Mouse (Mus musculus) limb, embryonic 14.5 days (tissue): ENCODE results near the gene Itga2b. TPM values are rescaled to one million over a fixed set of nuclear protein-coding genes. Genes with fewer than 3 reads are reported as not detected.

Experiments used
- ATAC-seq: fragments of 200-750 bp; cut with Nextera tagmentation; 2 replicates; pipeline ENCODE4 v1.8.0; 2017; ENCODE audit warnings: low read depth, moderate number of reproducible peaks, moderate TSS enrichment; ENCODE audit not compliant: low FRiP score
- DNase-seq: peaks from one replicate; pipeline ENCODE4 v3.0.0-alpha.2; 2015; ENCODE audit warnings: low spot score
- H3K27ac ChIP-seq: fragments of 300-500 bp; sonication (generic); replicated peaks from 2 replicates; pipeline ENCODE4 v1.5.1; 2014; ENCODE audit warnings: low read depth, mild to moderate bottlenecking, low read length, moderate library complexity, mixed read lengths
- H3K27me3 ChIP-seq: fragments of 300-500 bp; sonication (generic); 2 replicates; pipeline ENCODE4 v1.6.1; 2014; ENCODE audit warnings: low read length, mixed read lengths; ENCODE audit not compliant: control insufficient read depth, insufficient read depth
- H3K36me3 ChIP-seq: fragments of 300-500 bp; sonication (generic); 2 replicates; pipeline ENCODE4 v1.6.1; 2014; ENCODE audit warnings: mild to moderate bottlenecking, low read length, moderate library complexity, mixed read lengths; ENCODE audit not compliant: control insufficient read depth, insufficient read depth
- H3K4me1 ChIP-seq: fragments of 300-500 bp; sonication (generic); 2 replicates; pipeline ENCODE4 v1.6.1; 2014; ENCODE audit warnings: antibody characterized with exemption, low read length, mixed read lengths; ENCODE audit not compliant: control insufficient read depth, insufficient read depth
- H3K4me2 ChIP-seq: fragments of 300-500 bp; sonication (generic); replicated peaks from 2 replicates; pipeline ENCODE4 v1.6.1; 2014; ENCODE audit warnings: low read depth, mild to moderate bottlenecking, low read length, moderate library complexity; ENCODE audit not compliant: severe bottlenecking
- H3K4me3 ChIP-seq: fragments of 300-500 bp; sonication (generic); replicated peaks from 2 replicates; pipeline ENCODE4 v1.5.1; 2014; ENCODE audit warnings: low read length
- H3K9ac ChIP-seq: fragments of 300-500 bp; sonication (generic); 2 replicates; pipeline ENCODE4 v1.6.1; 2014; ENCODE audit warnings: mild to moderate bottlenecking, low read depth, low read length, moderate library complexity; ENCODE audit not compliant: severe bottlenecking
- H3K9me3 ChIP-seq: fragments of 300-500 bp; sonication (generic); 2 replicates; pipeline ENCODE4 v1.6.1; 2016; ENCODE audit warnings: low read length; ENCODE audit not compliant: control insufficient read depth
- POLR2A ChIP-seq: fragments of 200-500 bp; IDR thresholded peaks from 2 replicates; pipeline ENCODE4 v1.8.0; 2012; ENCODE audit warnings: inconsistent platforms, mild to moderate bottlenecking, moderate library complexity, borderline replicate concordance; ENCODE audit not compliant: insufficient read depth, insufficient read length; ENCODE audit errors: extremely low read depth
- WGBS: fragments of 180-500 bp; shearing (Covaris S2); extraction: QIAGEN DNeasy Blood & Tissue Kit; methylation state at CpG from one replicate; pipeline ENCODE4 v1.1.7; 2014; 5-methylcytosine and 5-hydroxymethylcytosine counted together
- polyA plus RNA-seq, 2 experiments: library from polyadenylated mRNA; depleted of rRNA in 1 of 2; stranded (reverse) in 1 of 2; unstranded in 1 of 2; fragments of >200 nt; fragmentation: Nextera tagmentation in 1 of 2; extraction: Ambion mirVana in 1 of 2; gene quantifications; 2 replicates each; pipeline versions ENCODE4 v1.2.1 to v1.2.3; 2012 to 2014

Gene Itga2b
- polyA plus RNA-seq, 2 experiments: 3.5 to 7.0 TPM

DNA sequence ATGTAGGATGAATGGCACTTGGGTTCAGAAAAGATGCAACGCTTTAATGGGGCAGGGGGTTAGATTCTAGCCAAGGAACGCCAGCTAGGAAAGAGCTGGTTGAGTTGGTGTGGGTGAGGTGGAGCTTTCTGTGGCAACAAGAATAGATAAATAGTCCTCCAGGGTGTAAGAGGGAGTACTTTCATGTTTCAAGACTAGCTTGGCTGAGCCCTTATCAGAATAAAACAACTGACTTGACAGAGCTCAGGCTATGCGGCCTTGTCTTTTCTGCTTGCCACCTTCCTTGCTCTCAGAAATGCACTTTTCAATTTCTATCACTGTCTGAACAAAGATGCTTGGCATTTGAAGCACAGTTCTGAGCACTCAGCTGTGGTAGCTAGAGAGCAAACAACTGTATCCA, 5.1 kb upstream of the Itga2b start:
- no peak for DNase-seq
- Histone ChIP-seq H3K9ac (no peak overlapping the region), H3K9me3 (no peaks in the 10 kb centered on the region), H3K27me3 (no peaks in the 10 kb centered on the region), H3K4me3 (no peak overlapping the region), H3K36me3 (peaks cover 40% of the 10 kb centered on the region), H3K27ac (no peak overlapping the region), H3K4me1 (no peaks in the 10 kb centered on the region), H3K4me2 (no peak overlapping the region)
- no peak for TF ChIP-seq POLR2A
- no peak for ATAC-seq
- WGBS: 92% methylated on average over 3 of the region's 3 CpGs

DNA sequence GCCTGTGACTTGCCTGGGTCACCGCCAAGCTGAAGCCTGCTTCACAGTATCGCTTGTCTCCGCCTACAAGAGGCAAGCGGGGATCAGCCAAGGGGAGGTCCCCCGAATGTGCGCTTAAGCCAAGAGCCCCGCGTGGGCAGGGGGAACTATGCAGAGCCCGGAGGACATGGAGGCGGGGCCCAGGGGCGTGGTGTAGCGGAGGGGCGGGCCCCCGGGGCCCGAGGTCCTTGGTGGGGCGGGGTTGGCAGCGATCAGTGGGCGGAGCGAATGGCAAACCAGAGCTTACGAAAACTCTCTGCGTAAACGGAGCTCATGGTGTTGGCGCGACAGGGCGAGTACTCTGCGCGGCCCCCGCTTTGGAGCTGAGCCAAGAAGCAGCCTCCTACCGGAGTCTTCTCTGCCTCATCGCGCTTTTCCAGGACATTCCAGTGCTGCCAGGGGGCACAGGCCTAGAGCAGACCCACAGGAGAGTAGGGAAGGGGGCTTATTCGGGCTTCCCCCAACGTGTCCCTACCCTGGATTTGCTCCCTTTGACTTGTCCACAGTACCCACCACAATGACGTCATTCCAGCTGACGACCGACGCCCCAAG, 2.8 kb downstream of the Itga2b start:
- Histone ChIP-seq H3K4me2 (peak overlapping the region; percentile 91), H3K27ac (peak overlapping the region; percentile 46; the same call in 1 of the 2 replicates), H3K27me3 (no peaks in the 10 kb centered on the region), H3K9me3 (no peaks in the 10 kb centered on the region), H3K36me3 (no peaks in the 10 kb centered on the region), H3K9ac (peak overlapping the region; percentile 50), H3K4me3 (peak overlapping the region; percentile 48), H3K4me1 (peaks cover 18% of the 10 kb centered on the region)
- TF ChIP-seq POLR2A: no peak
- under 1% methylated on average over 34 of the region's 37 CpGs for WGBS
- DNase-seq: peak; percentile 97
- peak; percentile 95 for ATAC-seq

DNA sequence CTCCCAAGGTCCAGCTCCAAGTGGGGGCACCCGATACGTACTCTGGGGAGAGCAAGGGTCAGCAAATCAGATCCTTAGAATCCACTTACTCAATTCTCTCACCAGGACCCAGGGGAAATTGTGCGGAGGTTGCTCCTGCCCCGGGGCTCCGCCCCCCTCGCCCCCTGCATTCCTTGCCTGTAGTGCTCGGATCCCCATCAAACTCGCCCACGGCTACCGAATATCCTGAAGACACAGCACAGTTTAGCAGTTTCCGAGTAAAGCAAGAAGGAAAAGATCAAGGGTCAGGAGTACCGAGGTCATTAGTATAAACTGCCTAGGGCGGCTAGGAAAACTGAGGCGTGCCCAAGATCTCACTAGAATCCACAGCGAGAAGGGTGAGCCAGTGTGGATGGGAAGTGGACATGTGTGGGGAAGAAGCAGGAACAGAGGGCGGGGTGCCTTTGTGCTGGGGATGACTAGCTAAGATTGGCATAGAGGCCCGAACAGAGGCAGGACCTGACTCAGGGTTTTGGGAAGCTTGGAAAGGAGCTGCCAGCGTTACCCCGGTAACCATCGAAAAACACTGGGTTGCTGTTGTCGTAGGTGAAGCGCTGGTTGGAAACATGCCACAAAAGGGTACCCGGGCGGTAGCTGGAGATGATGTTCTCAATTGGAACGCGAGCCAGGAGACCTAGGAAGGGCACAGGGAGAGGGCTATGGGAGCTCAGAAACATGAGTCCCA, 4.0 kb downstream of the Itga2b start:
- Histone ChIP-seq H3K4me1 (peaks cover 18% of the 10 kb centered on the region), H3K4me2 (peak overlapping the region; percentile 91; the same call in 1 of the 2 replicates), H3K27me3 (no peaks in the 10 kb centered on the region), H3K9ac (peak overlapping the region; percentile 28; the same call in 1 of the 2 replicates), H3K27ac (peak overlapping the region; percentile 38; the same call in 1 of the 2 replicates), H3K9me3 (no peaks in the 10 kb centered on the region), H3K4me3 (no peak overlapping the region; the same call in 1 of the 2 replicates), H3K36me3 (no peaks in the 10 kb centered on the region)
- WGBS: 9% methylated on average over 26 of the region's 26 CpGs
- ATAC-seq (no peak), DNase-seq (peak; percentile 71)
- TF ChIP-seq POLR2A: no peak

DNA sequence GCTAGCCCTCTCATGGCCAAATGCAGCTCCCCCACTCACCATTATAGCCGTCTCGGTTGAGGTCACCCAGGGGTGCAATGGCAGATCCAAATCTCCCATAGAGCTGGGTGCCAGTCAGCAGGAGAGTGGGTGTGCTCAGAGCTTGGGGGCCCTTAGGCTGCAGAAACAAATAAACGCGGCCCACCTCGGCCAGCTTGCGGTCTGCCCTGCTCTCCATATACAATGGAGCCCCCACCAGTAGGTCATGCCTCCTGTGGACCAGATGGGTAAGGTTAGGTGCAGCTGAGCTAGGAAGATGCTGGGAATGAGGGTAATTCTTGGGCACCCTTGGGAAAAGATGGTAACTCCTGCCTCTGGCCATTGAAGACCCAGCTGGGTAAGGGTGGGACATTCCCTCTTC, 5.0 kb downstream of the Itga2b start:
- 97% methylated on average over 6 of the region's 6 CpGs for WGBS
- peaks cover 18% of the 10 kb centered on the region for H3K4me1 ChIP-seq
- no peak for TF ChIP-seq POLR2A
- H3K36me3 ChIP-seq: no peaks in the 10 kb centered on the region
- ATAC-seq: no peak
- H3K9me3 ChIP-seq: no peaks in the 10 kb centered on the region
- no peak for DNase-seq
- no peaks in the 10 kb centered on the region for H3K27me3 ChIP-seq
- no peak overlapping the region for H3K4me2 ChIP-seq
- H3K4me3 ChIP-seq: no peak overlapping the region
- H3K9ac ChIP-seq: no peak overlapping the region
- no peak overlapping the region for H3K27ac ChIP-seq

DNA sequence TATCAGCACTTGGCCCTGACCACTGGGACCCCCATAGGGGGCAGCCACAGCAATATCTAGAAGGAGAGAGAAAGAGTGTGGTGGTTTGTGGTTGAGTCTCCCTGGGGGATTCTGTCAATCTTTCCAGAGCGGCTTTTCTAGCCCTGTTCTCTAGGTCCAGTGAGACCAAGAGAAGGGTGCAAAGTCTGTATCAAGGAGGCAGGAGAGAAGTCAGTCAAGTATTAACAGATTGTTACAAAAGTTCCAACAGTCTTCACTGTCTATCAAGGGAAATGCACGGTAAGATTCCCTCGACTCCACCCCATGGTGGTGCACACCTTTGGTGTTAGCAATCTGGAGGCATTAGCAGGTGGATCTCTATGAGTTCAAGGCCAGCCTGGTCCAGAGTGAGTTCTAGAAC, 8.2 kb downstream of the Itga2b start:
- no peaks in the 10 kb centered on the region for H3K9me3 ChIP-seq
- no peaks in the 10 kb centered on the region for H3K36me3 ChIP-seq
- H3K27ac ChIP-seq: no peak overlapping the region
- H3K4me3 ChIP-seq: no peak overlapping the region
- H3K4me2 ChIP-seq: no peak overlapping the region
- H3K27me3 ChIP-seq: no peaks in the 10 kb centered on the region
- ATAC-seq (no peak), DNase-seq (no peak)
- no peak for TF ChIP-seq POLR2A
- peaks cover 11% of the 10 kb centered on the region for H3K4me1 ChIP-seq
- H3K9ac ChIP-seq: no peak overlapping the region
- 78% methylated on average over 3 of the region's 3 CpGs for WGBS
